Mouse (Mus musculus): ENCODE results near the gene Rab25. TPM values are rescaled to one million over a fixed set of nuclear protein-coding genes. Genes with fewer than 3 reads are reported as not detected.
A peak's percentile ranks its signal among the peaks of the same experiment; 100 is the strongest.

Rab25 gene
- polyA plus RNA-seq, 1 experiment = 35.1 TPM

DNA sequence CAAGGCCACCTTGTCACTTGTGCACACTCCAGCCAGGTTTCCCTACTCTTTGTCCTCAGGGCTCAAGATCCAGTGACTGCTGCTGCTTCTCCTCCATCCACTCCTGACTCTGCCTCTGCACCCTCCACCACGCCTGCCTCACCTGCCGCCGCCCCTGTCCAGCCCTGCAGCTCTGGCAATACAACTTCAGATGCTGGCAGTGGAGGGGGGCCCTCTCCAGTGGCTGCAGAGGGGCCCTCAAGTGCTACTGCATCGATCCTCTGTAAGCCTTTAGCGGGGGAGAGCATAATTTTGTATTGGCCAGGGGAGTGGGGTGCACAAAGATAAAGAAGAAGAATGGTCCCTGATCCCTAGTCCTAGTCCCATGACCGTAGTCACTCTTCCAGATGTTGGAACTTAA is 7.6 kb upstream of the Rab25 start:
- Histone ChIP-seq H3K9ac (ENCODE audit: low read depth, poor library complexity, severe bottlenecking) (no peak overlapping the region), H3K36me3 (ENCODE audit: control insufficient read depth, insufficient read depth, low read length, poor library complexity, severe bottlenecking) (peaks cover 50% of the 10 kb centered on the region), H3K4me3 (ENCODE audit: low read depth, low read length) (no peak overlapping the region), H3K27ac (ENCODE audit: insufficient read depth, low read length) (no peak overlapping the region), H3K4me1 (ENCODE audit: control insufficient read depth, insufficient read depth, low read length) (peaks cover 2% of the 10 kb centered on the region), H3K9me3 (replicated peaks; ENCODE audit: control insufficient read depth, insufficient read depth, low read length, poor library complexity, severe bottlenecking) (no peaks in the 10 kb centered on the region), H3K27me3 (ENCODE audit: control insufficient read depth, insufficient read depth, low read length, poor library complexity, severe bottlenecking) (no peaks in the 10 kb centered on the region)
- TF ChIP-seq CTCF (IDR thresholded peaks at IDR 0.05; ENCODE audit: low read depth, low read length) = no peak
- no peak for TF ChIP-seq POLR2A (IDR thresholded peaks at IDR 0.05; ENCODE audit: insufficient read depth, low read length)
- TF ChIP-seq EP300 (IDR thresholded peaks at IDR 0.05; ENCODE audit: insufficient read depth, low read depth, low read length) = no peak

DNA sequence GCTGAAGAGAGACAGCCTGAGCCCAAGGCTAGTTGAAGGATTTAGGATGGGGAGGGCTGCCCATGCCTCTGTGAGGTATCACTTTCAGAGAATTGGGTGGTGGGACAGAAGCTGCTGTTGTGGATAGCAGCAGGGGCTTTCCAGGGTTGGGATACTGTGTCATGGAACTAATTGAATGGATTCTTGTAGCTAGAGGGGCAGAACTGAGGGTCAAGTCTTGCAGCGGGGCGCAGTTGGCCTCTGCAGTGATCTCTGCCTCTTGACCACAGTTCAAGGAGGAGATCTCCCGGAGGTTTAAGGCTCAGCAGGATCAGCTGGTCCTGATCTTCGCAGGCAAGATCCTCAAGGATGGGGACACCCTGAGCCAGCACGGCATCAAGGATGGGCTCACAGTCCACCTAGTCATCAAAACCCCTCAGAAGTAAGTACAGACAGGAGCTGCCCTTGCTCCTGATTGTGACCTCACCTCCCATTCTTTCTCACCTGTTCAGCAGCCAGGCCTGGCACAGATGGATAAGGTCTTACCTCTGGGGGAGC is 7.0 kb upstream of the Rab25 start:
- H3K4me3 ChIP-seq (ENCODE audit: low read depth, low read length) = peak overlapping the region; percentile 34
- peak overlapping the region; percentile 100 for H3K9ac ChIP-seq (ENCODE audit: low read depth, poor library complexity, severe bottlenecking)
- peaks cover 2% of the 10 kb centered on the region for H3K4me1 ChIP-seq (ENCODE audit: control insufficient read depth, insufficient read depth, low read length)
- peaks cover 44% of the 10 kb centered on the region for H3K36me3 ChIP-seq (ENCODE audit: control insufficient read depth, insufficient read depth, low read length, poor library complexity, severe bottlenecking)
- H3K27me3 ChIP-seq (ENCODE audit: control insufficient read depth, insufficient read depth, low read length, poor library complexity, severe bottlenecking) = no peaks in the 10 kb centered on the region
- no peaks in the 10 kb centered on the region for H3K9me3 ChIP-seq (replicated peaks; ENCODE audit: control insufficient read depth, insufficient read depth, low read length, poor library complexity, severe bottlenecking)
- no peak overlapping the region for H3K27ac ChIP-seq (ENCODE audit: insufficient read depth, low read length)
- TF ChIP-seq POLR2A (IDR thresholded peaks at IDR 0.05; ENCODE audit: insufficient read depth, low read length) = no peak
- no peak for TF ChIP-seq EP300 (IDR thresholded peaks at IDR 0.05; ENCODE audit: insufficient read depth, low read depth, low read length)
- TF ChIP-seq CTCF (IDR thresholded peaks at IDR 0.05; ENCODE audit: low read depth, low read length) = no peak

DNA sequence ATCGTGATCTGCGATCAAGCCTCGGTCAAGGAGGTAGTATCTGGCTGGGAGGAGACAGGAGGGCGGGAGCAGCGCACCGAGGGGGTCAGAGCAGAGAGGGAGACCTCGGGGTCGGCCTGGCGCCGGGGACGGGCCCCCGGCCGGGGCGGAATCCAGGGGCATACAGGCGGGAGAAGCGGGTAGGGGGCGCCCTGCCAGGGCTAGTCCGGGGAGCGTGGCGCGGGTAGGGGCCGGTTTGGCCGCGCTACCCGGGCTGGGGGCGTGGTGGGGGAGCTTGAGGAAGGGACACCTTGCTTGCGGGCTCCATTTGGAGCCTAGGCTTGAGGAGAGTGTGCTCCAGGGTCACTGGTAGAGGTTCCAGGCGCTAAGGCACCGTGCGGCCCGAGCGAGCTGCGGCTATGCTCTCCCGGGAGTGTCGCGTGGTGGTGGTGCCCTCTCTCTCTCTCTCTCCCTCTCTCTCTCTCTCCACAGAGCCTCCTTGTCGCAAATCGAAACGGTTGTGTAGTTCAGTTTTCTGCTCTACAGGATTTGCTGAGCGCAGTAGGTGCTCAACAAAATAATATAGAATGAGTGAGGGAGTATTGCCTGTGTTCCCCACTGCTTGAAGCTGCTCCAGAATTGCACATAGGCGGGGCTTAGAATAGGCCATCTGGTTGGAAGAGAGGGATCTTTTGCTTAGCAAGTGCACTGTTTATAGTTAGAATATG is 5.9 kb upstream of the Rab25 start:
- Histone ChIP-seq H3K27me3 (ENCODE audit: control insufficient read depth, insufficient read depth, low read length, poor library complexity, severe bottlenecking) (no peaks in the 10 kb centered on the region), H3K9me3 (replicated peaks; ENCODE audit: control insufficient read depth, insufficient read depth, low read length, poor library complexity, severe bottlenecking) (no peaks in the 10 kb centered on the region), H3K36me3 (ENCODE audit: control insufficient read depth, insufficient read depth, low read length, poor library complexity, severe bottlenecking) (peaks cover 33% of the 10 kb centered on the region), H3K9ac (ENCODE audit: low read depth, poor library complexity, severe bottlenecking) (peak overlapping the region; percentile 100), H3K27ac (ENCODE audit: insufficient read depth, low read length) (peak overlapping the region; percentile 86), H3K4me3 (ENCODE audit: low read depth, low read length) (peak overlapping the region; percentile 99), H3K4me1 (ENCODE audit: control insufficient read depth, insufficient read depth, low read length) (peaks cover 3% of the 10 kb centered on the region)
- TF ChIP-seq POLR2A (IDR thresholded peaks at IDR 0.05; ENCODE audit: insufficient read depth, low read length) (no peak), CTCF (IDR thresholded peaks at IDR 0.05; ENCODE audit: low read depth, low read length) (no peak), EP300 (IDR thresholded peaks at IDR 0.05; ENCODE audit: insufficient read depth, low read depth, low read length) (no peak)

DNA sequence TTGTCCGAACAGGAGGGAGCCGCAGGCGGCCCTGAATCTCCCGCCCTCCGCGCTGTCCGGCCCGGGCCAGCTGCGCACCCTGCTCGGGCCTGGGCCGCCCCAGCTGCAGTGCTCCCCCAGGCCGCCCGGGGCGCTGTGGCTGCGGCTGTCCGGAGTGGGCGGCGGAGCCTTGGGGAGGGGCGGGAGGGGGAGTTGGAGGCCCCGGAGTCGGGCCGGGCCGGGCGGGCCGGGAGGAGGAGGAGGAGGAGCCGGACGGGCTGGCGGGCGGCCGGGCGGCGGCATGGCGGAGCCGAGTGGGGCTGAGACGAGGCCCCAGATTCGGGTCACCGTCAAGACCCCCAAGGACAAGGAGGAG is 5.4 kb upstream of the Rab25 start, which contains the start of gene Ubqln4:
Gene Ubqln4, plus strand, starts transcription at position 234 of the 355 bp plus-strand sequence.
- peak within 1 kb of the TSS; percentile 99 for H3K4me3 ChIP-seq (ENCODE audit: low read depth, low read length)
- H3K4me1 ChIP-seq (ENCODE audit: control insufficient read depth, insufficient read depth, low read length) = peaks cover 4% of the 10 kb centered on the region
- peak; percentile 45 for TF ChIP-seq CTCF (IDR thresholded peaks at IDR 0.05; ENCODE audit: low read depth, low read length)
- TF ChIP-seq POLR2A (IDR thresholded peaks at IDR 0.05; ENCODE audit: insufficient read depth, low read length) = no peak
- TF ChIP-seq EP300 (IDR thresholded peaks at IDR 0.05; ENCODE audit: insufficient read depth, low read depth, low read length) = no peak
- H3K27ac ChIP-seq (ENCODE audit: insufficient read depth, low read length) = peak within 1 kb of the TSS; percentile 89
- no peaks in the 10 kb centered on the region for H3K9me3 ChIP-seq (replicated peaks; ENCODE audit: control insufficient read depth, insufficient read depth, low read length, poor library complexity, severe bottlenecking)
- peak within 1 kb of the TSS; percentile 100 for H3K9ac ChIP-seq (ENCODE audit: low read depth, poor library complexity, severe bottlenecking)
- no peaks in the 10 kb centered on the region for H3K27me3 ChIP-seq (ENCODE audit: control insufficient read depth, insufficient read depth, low read length, poor library complexity, severe bottlenecking)
- H3K36me3 ChIP-seq (ENCODE audit: control insufficient read depth, insufficient read depth, low read length, poor library complexity, severe bottlenecking) = peaks cover 27% of the 10 kb centered on the region

DNA sequence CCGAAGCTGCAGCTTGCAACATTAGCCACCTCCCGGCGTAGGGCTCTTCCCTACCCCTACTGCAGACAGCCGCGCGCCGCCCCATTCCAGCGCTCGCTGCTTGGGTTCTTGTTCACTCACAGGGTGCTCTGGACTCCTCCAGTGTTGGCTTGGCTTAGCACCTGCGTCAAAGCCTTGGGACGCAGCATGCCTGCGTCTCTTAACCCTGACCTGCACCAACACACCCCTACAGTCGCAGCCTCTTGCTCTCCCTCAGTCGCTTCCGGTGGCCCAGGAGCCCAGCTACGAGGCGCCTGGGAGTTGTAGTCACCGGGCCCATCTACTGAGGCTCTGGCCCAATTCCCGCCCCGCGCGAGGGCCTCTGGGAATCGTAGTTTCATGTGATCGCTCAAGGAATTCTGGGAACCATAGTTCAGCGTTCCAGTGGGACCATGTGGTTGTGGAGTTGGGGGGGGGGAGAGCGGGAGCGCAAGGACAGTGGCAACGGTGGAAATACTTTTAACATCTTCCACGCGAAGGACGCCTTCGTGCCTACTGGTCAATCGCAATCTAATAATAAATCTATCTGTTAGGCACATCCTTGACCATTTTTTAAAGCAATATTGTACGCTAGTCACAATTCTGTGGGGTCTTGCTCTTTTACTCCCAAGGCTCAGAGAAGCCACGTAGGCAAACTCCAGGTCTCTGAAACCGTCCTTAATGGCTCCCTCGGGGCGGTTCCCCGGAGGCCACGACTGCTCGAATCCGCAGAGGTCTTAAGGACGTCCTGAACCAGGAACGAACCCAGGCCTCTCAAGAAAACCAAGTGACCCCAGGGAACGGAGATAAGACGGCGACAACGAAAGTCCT is 4.8 kb upstream of the Rab25 start, which contains the start of gene Lamtor2:
Gene Lamtor2, minus strand, starts transcription at position 399 of the 849 bp plus-strand sequence.
- Histone ChIP-seq H3K4me3 (ENCODE audit: low read depth, low read length) (peak within 1 kb of the TSS; percentile 99), H3K9ac (ENCODE audit: low read depth, poor library complexity, severe bottlenecking) (peak within 1 kb of the TSS; percentile 100), H3K36me3 (ENCODE audit: control insufficient read depth, insufficient read depth, low read length, poor library complexity, severe bottlenecking) (peaks cover 21% of the 10 kb centered on the region), H3K27me3 (ENCODE audit: control insufficient read depth, insufficient read depth, low read length, poor library complexity, severe bottlenecking) (no peaks in the 10 kb centered on the region), H3K27ac (ENCODE audit: insufficient read depth, low read length) (peak within 1 kb of the TSS; percentile 89), H3K9me3 (replicated peaks; ENCODE audit: control insufficient read depth, insufficient read depth, low read length, poor library complexity, severe bottlenecking) (no peaks in the 10 kb centered on the region), H3K4me1 (ENCODE audit: control insufficient read depth, insufficient read depth, low read length) (peaks cover 2% of the 10 kb centered on the region)
- TF ChIP-seq POLR2A (IDR thresholded peaks at IDR 0.05; ENCODE audit: insufficient read depth, low read length) = peak; percentile 52
- 0 out of 2 replicates have a peak, but pooled peaks have one; percentile 48 for TF ChIP-seq EP300 (IDR thresholded peaks at IDR 0.05; ENCODE audit: insufficient read depth, low read depth, low read length)
- no peak for TF ChIP-seq CTCF (IDR thresholded peaks at IDR 0.05; ENCODE audit: low read depth, low read length)

All from ES-Bruce4 (cell line).